Mouse (Mus musculus) CH12.LX (cell line): ENCODE results near the gene Alk. TPM values are rescaled to one million over a fixed set of nuclear protein-coding genes. Genes with fewer than 3 reads are reported as not detected.

Experiments used
- DNase-seq: peaks from one replicate; pipeline ENCODE4 v3.0.0-alpha.2; 2013; ENCODE audit errors: extremely low read depth
- H3K27ac ChIP-seq: 2 replicates; pipeline ENCODE4 v1.5.1; 2012; ENCODE audit warnings: low read depth, mild to moderate bottlenecking, control low read depth, moderate library complexity; ENCODE audit not compliant: insufficient read depth
- H3K27me3 ChIP-seq: replicated peaks from 2 replicates; pipeline ENCODE3; 2012; ENCODE audit warnings: inconsistent platforms
- H3K36me3 ChIP-seq, 2 experiments: replicated peaks in 1 of 2; 2 replicates each; pipeline versions ENCODE3 to v1.6.1; 2012; ENCODE audit warnings: inconsistent platforms in 1 of 2, low read length in 1 of 2, mild to moderate bottlenecking in 1 of 2, mixed read lengths in 1 of 2, moderate library complexity in 1 of 2; ENCODE audit not compliant: control insufficient read depth in 1 of 2, insufficient read depth in 1 of 2
- H3K4me1 ChIP-seq, 2 experiments: 2 replicates each; pipeline ENCODE4 v1.6.1; 2012; ENCODE audit warnings: inconsistent platforms in 1 of 2, moderate library complexity in 1 of 2; ENCODE audit not compliant: insufficient read depth in 2 of 2, control insufficient read depth in 1 of 2
- H3K4me2 ChIP-seq: 2 replicates; pipeline ENCODE4 v1.6.1; 2012; ENCODE audit warnings: low read depth, mild to moderate bottlenecking, control low read depth; ENCODE audit not compliant: poor library complexity, insufficient read depth, severe bottlenecking
- H3K4me3 ChIP-seq, 3 experiments: fragments of 150-350 bp in 1 of 3; sonication (generic) in 1 of 3; replicated peaks in 1 of 3; 2 replicates each; pipeline versions ENCODE3 to v1.5.1; 2011 to 2012; ENCODE audit warnings: low read depth in 2 of 3, low read length in 2 of 3, mild to moderate bottlenecking in 2 of 3, moderate library complexity in 2 of 3, control low read depth in 1 of 3, improper control_type of control experiment in 1 of 3, inconsistent platforms in 1 of 3, mixed read lengths in 1 of 3; ENCODE audit not compliant: poor library complexity in 1 of 3
- H3K79me2 ChIP-seq: replicated peaks from 2 replicates; pipeline ENCODE4 v1.6.1; 2012; ENCODE audit warnings: mild to moderate bottlenecking, moderate library complexity; ENCODE audit not compliant: control insufficient read depth, poor library complexity, insufficient read depth, severe bottlenecking; ENCODE audit errors: extremely low read depth
- H3K9ac ChIP-seq: 2 replicates; pipeline ENCODE4 v1.6.1; 2012; ENCODE audit warnings: low read depth, mild to moderate bottlenecking, control low read depth, moderate library complexity; ENCODE audit not compliant: insufficient read depth
- H3K9me3 ChIP-seq: replicated peaks from 2 replicates; pipeline ENCODE3; 2012; ENCODE audit warnings: low read length, inconsistent platforms, mixed read lengths
- BHLHE40 ChIP-seq: IDR thresholded peaks from 2 replicates; pipeline ENCODE4 v1.6.1; 2011; ENCODE audit warnings: mild to moderate bottlenecking, low read depth, low read length, improper control_type of control experiment
- E2F4 ChIP-seq: IDR thresholded peaks from 2 replicates; pipeline ENCODE4 v1.6.1; 2011; ENCODE audit warnings: low read depth, low read length, improper control_type of control experiment; ENCODE audit not compliant: insufficient replicate concordance
- EP300 ChIP-seq: IDR thresholded peaks from 2 replicates; pipeline ENCODE4 v1.6.1; 2011; ENCODE audit warnings: low read length, improper control_type of control experiment
- ETS1 ChIP-seq: conservative IDR thresholded peaks from 2 replicates; pipeline ENCODE4 v1.6.1; 2012; ENCODE audit warnings: low read depth, mild to moderate bottlenecking, inconsistent platforms, low read length, improper control_type of control experiment, moderate library complexity
- IRF4 ChIP-seq: IDR thresholded peaks from 2 replicates; pipeline ENCODE4 v1.6.1; 2014; ENCODE audit warnings: low read depth, mild to moderate bottlenecking, inconsistent platforms, low read length, improper control_type of control experiment
- JUND ChIP-seq: conservative IDR thresholded peaks from 2 replicates; pipeline ENCODE4 v1.6.1; 2011; ENCODE audit warnings: low read depth, low read length, improper control_type of control experiment
- KAT2A ChIP-seq: IDR thresholded peaks from 2 replicates; pipeline ENCODE4 v1.6.1; 2012; ENCODE audit warnings: low read length, improper control_type of control experiment, inconsistent platforms; ENCODE audit not compliant: insufficient replicate concordance
- MAFK ChIP-seq: IDR thresholded peaks from 2 replicates; pipeline ENCODE4 v1.6.1; 2011; ENCODE audit warnings: low read length, improper control_type of control experiment; ENCODE audit not compliant: insufficient replicate concordance
- MAZ ChIP-seq: IDR thresholded peaks from 2 replicates; pipeline ENCODE4 v1.6.1; 2012; ENCODE audit warnings: low read depth, mild to moderate bottlenecking, inconsistent platforms, low read length, improper control_type of control experiment, moderate library complexity
- MYC ChIP-seq: IDR thresholded peaks from 2 replicates; pipeline ENCODE4 v1.6.1; 2011; ENCODE audit warnings: low read depth, mild to moderate bottlenecking, improper control_type of control experiment, low read length
- NELFE ChIP-seq: IDR thresholded peaks from 2 replicates; pipeline ENCODE4 v1.6.1; 2011; ENCODE audit warnings: low read depth, low read length, improper control_type of control experiment
- NRF1 ChIP-seq: IDR thresholded peaks from 2 replicates; pipeline ENCODE4 v1.6.1; 2014; ENCODE audit warnings: low read depth, mild to moderate bottlenecking, inconsistent platforms, low read length, improper control_type of control experiment, moderate library complexity
- UBTF ChIP-seq: IDR thresholded peaks from 2 replicates; pipeline ENCODE4 v1.6.1; 2012; ENCODE audit warnings: low read depth, mild to moderate bottlenecking, inconsistent platforms, low read length, improper control_type of control experiment, moderate library complexity
- USF1 ChIP-seq: IDR thresholded peaks from 2 replicates; pipeline ENCODE4 v1.6.1; 2014; ENCODE audit warnings: low read depth, mild to moderate bottlenecking, inconsistent platforms, low read length, improper control_type of control experiment
- USF2 ChIP-seq: conservative IDR thresholded peaks from 2 replicates; pipeline ENCODE4 v1.6.1; 2011; ENCODE audit warnings: low read depth, low read length, improper control_type of control experiment
- ZKSCAN1 ChIP-seq: IDR thresholded peaks from 2 replicates; pipeline ENCODE4 v1.6.1; 2012; ENCODE audit warnings: low read depth, inconsistent platforms, low read length, improper control_type of control experiment, borderline replicate concordance
- dilution Hi-C: fragments of 300-500 bp; cut with MboI; formaldehyde crosslinking; loops from 2 replicates; pipeline ENCODE4 v1.14.3; 2020; ENCODE audit warnings: low sequenced_read_pairs; ENCODE audit not compliant: extremely low pct_unique_long_range_greater_than_20kb, extremely low pct_ligation_motif_present
- in situ Hi-C: fragments of 300-500 bp; cut with MboI; formaldehyde crosslinking; loops from 3 replicates; pipeline ENCODE4 v1.14.3; 2019; ENCODE audit warnings: low sequenced_read_pairs, low pct_ligation_motif_present, low pct_unique_long_range_greater_than_20kb, mixed read lengths
- polyA plus RNA-seq: library from polyadenylated mRNA; unstranded; fragments of >175 nt; gene quantifications from 2 replicates; pipeline ENCODE4 v1.2.1, GENCODE M21; 2012; ENCODE audit warnings: low read depth; ENCODE audit not compliant: insufficient read length
- total RNA-seq, 2 experiments: library from RNA; depleted of rRNA; stranded (reverse); fragments of 300-350 nt in 1 of 2; fragments of >200 nt in 1 of 2; gene quantifications; 2 replicates each; pipeline ENCODE4 v1.2.3; 2012 to 2014

Gene Alk
- total and polyA plus RNA-seq, 3 experiments: 0.38 to 0.63 (median 0.44) TPM

DNA sequence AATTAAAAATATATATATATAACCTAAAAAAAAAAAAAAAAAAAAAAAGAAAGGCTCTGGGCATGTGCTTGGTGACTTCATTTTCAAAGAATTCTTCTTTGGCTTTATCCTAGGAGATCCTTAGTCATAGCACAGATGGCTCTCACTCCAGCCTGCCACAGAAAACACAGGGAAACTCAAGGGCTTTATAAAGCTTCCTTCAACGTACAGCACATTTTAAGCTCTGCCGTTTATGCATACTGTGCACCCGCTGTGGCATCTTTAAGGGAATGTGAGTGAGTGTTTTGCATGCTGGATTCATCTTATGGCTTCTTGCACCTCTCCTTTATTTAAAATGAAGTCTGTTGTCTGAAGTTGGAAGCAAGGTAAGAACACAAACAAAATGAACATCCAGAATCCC is 606.7 kb downstream of the Alk start:
- Histone ChIP-seq H3K27me3 (no peaks in the 10 kb centered on the region), H3K4me1 (no peaks in the 10 kb centered on the region), H3K9me3 (no peaks in the 10 kb centered on the region), H3K4me2 (no peak overlapping the region), H3K9ac (no peak overlapping the region), H3K79me2 (no peaks in the 10 kb centered on the region), H3K4me3 (no peak overlapping the region), H3K36me3 (no peaks in the 10 kb centered on the region), H3K27ac (no peak overlapping the region)
- TF ChIP-seq IRF4 (no peak), BHLHE40 (no peak), NRF1 (no peak), MAZ (no peak), EP300 (no peak), USF2 (no peak), ETS1 (no peak), ZKSCAN1 (no peak), JUND (no peak)
- DNase-seq: no peak
- dilution Hi-C loops: no loop called here
- in situ Hi-C loops: no loop called here

DNA sequence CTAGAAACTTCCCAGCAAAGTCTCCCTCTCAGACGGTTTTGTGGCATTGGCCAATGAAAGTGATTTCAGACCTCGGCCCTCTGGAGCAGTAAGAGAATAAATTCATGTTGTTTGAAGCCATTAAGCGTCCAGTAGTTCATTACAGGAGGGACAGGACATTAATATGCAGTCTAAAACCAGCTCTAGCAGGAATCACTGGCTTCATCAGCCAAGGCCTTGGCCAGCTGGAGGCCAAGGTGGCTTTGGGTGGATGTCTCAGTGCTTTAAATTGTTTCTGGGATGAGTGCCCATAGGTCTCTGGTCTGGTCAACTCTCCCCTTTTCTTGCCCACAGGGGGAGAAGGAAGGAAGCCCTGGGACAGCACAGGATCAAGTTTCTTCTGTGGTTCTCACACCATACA is 608.9 kb downstream of the Alk start:
- Histone ChIP-seq H3K9ac (no peak overlapping the region), H3K79me2 (no peaks in the 10 kb centered on the region), H3K27ac (no peak overlapping the region), H3K4me1 (no peaks in the 10 kb centered on the region), H3K36me3 (no peaks in the 10 kb centered on the region), H3K4me3 (no peak overlapping the region), H3K27me3 (no peaks in the 10 kb centered on the region), H3K4me2 (no peak overlapping the region), H3K9me3 (no peaks in the 10 kb centered on the region)
- no peak for DNase-seq
- dilution Hi-C loops (no loop called here), in situ Hi-C loops (no loop called here)
- TF ChIP-seq ETS1 (no peak), KAT2A (no peak), MAFK (no peak), MYC (no peak), USF2 (no peak), UBTF (no peak), E2F4 (no peak), USF1 (no peak), NELFE (no peak)
